Mouse (Mus musculus) liver, embryonic 13.5 days (tissue): Measurements from ENCODE around the gene Large2. TPM values are rescaled to one million over a fixed set of nuclear protein-coding genes. Genes with fewer than 3 reads are reported as not detected.
A peak's percentile ranks its signal among the peaks of the same experiment; 100 is the strongest.

ENCODE experiments used
- ATAC-seq: fragments of 200-750 bp; cut with Nextera tagmentation; 2 replicates; pipeline ENCODE4 v1.8.0; 2017; ENCODE audit warnings: low read depth, mild to moderate bottlenecking, moderate number of reproducible peaks, moderate library complexity
- DNase-seq: peaks from one replicate; pipeline ENCODE4 v3.0.0; 2022
- H3K27ac ChIP-seq: fragments of 300-500 bp; sonication (generic); 2 replicates; pipeline ENCODE4 v1.5.1; 2015; ENCODE audit warnings: moderate library complexity, mild to moderate bottlenecking, inconsistent platforms
- H3K27me3 ChIP-seq: fragments of 300-500 bp; sonication (generic); 2 replicates; pipeline ENCODE4 v1.6.1; 2015; ENCODE audit warnings: mild to moderate bottlenecking, inconsistent platforms
- H3K36me3 ChIP-seq: fragments of 300-500 bp; sonication (generic); 2 replicates; pipeline ENCODE4 v1.6.1; 2015; ENCODE audit warnings: mild to moderate bottlenecking, inconsistent platforms
- H3K4me1 ChIP-seq: fragments of 300-500 bp; sonication (generic); replicated peaks from 2 replicates; pipeline ENCODE4 v1.6.1; 2015; ENCODE audit warnings: inconsistent platforms
- H3K4me2 ChIP-seq: fragments of 300-500 bp; sonication (generic); 2 replicates; pipeline ENCODE4 v1.6.1; 2015; ENCODE audit warnings: inconsistent platforms, mild to moderate bottlenecking, moderate library complexity
- H3K4me3 ChIP-seq: fragments of 300-500 bp; sonication (generic); replicated peaks from 2 replicates; pipeline ENCODE4 v1.5.1; 2015; ENCODE audit warnings: mild to moderate bottlenecking, inconsistent platforms
- H3K9ac ChIP-seq: fragments of 300-500 bp; sonication (generic); 2 replicates; pipeline ENCODE4 v1.6.1; 2015; ENCODE audit warnings: mild to moderate bottlenecking, inconsistent platforms
- H3K9me3 ChIP-seq: fragments of 300-500 bp; sonication (generic); replicated peaks from 2 replicates; pipeline ENCODE4 v1.6.1; 2016; ENCODE audit warnings: inconsistent platforms
- WGBS: fragments of 180-500 bp; shearing (Covaris S2); methylation state at CpG from one replicate; pipeline ENCODE4 v1.1.7; 2015; ENCODE audit not compliant: insufficient replicate concordance; 5-methylcytosine and 5-hydroxymethylcytosine counted together
- polyA plus RNA-seq: library from polyadenylated mRNA; unstranded; fragments of >200 nt; fragmentation: Nextera tagmentation; extraction: Ambion mirVana; gene quantifications from 2 replicates; pipeline ENCODE4 v1.2.1, GENCODE M21; 2015

The Large2 gene
- polyA plus RNA-seq, 1 experiment from 2014 or later = 1.6 TPM

DNA sequence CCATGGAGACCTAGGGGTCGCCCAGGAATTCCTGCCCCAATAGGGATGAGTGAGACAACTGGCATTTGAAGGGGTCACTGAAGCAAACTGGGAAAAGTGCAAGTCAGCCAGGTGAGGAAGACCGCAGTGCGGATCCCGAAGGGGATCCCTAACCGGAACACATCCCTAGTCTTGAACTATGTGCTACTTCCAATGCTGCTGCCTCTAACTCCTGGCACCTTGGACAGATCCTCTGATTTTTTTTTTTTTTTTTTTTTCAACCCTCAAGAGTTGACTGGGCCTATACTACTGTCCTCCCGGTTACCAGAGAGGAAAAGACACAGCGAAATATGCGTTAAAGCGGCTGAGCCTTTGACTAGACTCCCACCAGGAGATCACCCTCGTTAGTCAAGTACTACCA is 15.0 kb upstream of the Large2 start:
- H3K27ac ChIP-seq = no peak overlapping the region

DNA sequence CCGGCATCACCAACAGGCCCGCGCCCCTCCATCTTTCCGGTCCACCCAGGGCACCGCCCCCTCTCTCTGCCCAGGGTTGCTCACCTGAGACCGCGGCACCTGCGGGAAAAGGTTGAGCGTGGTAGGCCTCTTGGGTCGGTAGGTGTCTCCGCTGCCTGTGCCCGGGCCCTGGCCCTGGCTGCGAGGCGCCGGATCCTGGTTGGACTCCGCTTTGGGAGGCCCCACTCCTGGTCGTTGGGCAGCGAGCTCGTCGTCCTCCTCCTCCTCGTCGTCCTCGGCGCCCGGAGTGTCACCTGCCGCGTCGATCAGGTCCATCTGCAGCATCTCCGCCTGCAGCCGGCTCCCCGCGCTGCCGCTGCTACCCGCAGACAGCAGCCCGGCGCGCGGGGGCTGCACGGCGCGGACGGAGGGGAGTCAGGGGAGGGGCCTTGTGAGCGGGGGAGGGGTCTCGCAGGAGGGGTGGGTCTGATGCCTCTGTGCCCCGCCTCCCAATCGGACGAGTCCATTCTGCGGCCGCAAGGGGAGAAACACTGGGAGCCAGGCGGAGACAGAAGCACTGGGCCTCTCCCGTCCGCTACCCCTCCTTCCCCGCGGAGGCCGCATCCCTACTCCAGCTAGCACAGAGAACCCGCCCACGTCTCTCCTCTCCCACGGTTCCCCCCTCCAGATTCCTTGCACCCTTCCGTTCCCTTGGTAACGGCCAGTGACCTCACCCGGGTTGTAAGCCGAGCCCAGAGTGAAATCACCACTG is 14.4 kb upstream of the Large2 start:
- H3K27ac ChIP-seq = no peak overlapping the region
- WGBS = 1% methylated on average over 61 of the region's 62 CpGs
- DNase-seq = peak; percentile 29
- peak overlapping the region; percentile 39; the same call in 1 of the 2 replicates for H3K9ac ChIP-seq
- peak overlapping the region; percentile 63 for H3K4me2 ChIP-seq
- ATAC-seq = peak; percentile 37
- peaks cover 78% of the 10 kb centered on the region for H3K27me3 ChIP-seq
- peaks cover 32% of the 10 kb centered on the region for H3K4me1 ChIP-seq
- no peaks in the 10 kb centered on the region for H3K36me3 ChIP-seq
- peak overlapping the region; percentile 53 for H3K4me3 ChIP-seq
- no peaks in the 10 kb centered on the region for H3K9me3 ChIP-seq

More for the DNA sequence above, 15.0 kb upstream of the Large2 start:
- DNase-seq (no peak), ATAC-seq (no peak)
- Histone ChIP-seq H3K9me3 (no peaks in the 10 kb centered on the region), H3K4me2 (peak overlapping the region; percentile 63), H3K4me3 (peak overlapping the region; percentile 53), H3K4me1 (peaks cover 32% of the 10 kb centered on the region), H3K27me3 (peaks cover 84% of the 10 kb centered on the region), H3K9ac (no peak overlapping the region), H3K36me3 (no peaks in the 10 kb centered on the region)
- WGBS = 11% methylated on average over 10 of the region's 10 CpGs

DNA sequence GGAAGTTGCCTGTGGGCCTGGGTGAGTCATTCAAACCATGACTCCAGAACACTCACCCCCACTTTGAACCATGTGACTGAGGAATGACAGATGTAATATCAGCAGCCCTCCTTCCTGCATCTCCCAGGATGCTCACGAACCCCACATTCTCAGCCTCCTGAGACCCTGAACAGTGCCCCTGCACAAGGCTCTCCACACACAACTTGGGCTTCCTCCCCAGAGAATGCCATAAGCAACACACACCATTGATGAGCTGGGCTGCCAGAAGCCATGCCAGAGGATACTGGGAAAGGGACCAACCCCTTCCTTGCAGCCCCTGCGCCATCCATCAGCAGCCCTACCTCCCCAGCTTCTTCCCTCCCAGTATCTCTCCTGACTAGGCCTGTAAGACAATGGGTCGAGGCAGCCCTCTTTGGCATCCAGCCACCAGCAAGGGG is 13.4 kb upstream of the Large2 start:
- H3K4me2 ChIP-seq = no peak overlapping the region
- peaks cover 68% of the 10 kb centered on the region for H3K27me3 ChIP-seq
- H3K4me1 ChIP-seq = peaks cover 32% of the 10 kb centered on the region
- no peaks in the 10 kb centered on the region for H3K9me3 ChIP-seq
- DNase-seq (no peak), ATAC-seq (no peak)
- H3K27ac ChIP-seq = no peak overlapping the region
- no peak overlapping the region for H3K4me3 ChIP-seq
- H3K36me3 ChIP-seq = no peaks in the 10 kb centered on the region
- 61% methylated on average over 3 of the region's 3 CpGs for WGBS
- H3K9ac ChIP-seq = no peak overlapping the region

DNA sequence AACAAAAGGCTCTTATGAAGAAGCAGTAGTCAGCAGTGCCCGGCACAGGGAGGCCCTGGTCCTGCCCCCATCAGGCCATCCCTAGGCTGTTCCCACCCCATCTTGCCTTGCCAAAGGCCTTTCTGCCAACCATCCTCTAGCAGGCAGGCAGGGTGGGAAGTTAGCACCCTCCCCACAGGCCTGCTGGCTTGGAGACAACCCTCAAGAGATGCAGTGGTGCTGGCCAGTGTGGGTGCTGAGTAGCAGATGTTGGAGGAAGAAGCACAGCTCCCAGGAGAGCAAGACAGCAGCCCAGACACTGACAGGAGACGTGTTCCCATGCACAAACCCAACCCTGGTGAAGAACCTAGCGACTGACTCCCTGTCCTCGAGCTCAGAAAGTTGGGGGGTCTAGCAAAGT is 13.0 kb upstream of the Large2 start:
- Histone ChIP-seq H3K4me2 (no peak overlapping the region), H3K27me3 (peaks cover 64% of the 10 kb centered on the region), H3K9ac (no peak overlapping the region), H3K9me3 (no peaks in the 10 kb centered on the region), H3K27ac (no peak overlapping the region), H3K4me1 (peaks cover 32% of the 10 kb centered on the region), H3K4me3 (no peak overlapping the region), H3K36me3 (no peaks in the 10 kb centered on the region)
- DNase-seq (no peak), ATAC-seq (no peak)
- WGBS = 58% methylated on average over 4 of the region's 4 CpGs

DNA sequence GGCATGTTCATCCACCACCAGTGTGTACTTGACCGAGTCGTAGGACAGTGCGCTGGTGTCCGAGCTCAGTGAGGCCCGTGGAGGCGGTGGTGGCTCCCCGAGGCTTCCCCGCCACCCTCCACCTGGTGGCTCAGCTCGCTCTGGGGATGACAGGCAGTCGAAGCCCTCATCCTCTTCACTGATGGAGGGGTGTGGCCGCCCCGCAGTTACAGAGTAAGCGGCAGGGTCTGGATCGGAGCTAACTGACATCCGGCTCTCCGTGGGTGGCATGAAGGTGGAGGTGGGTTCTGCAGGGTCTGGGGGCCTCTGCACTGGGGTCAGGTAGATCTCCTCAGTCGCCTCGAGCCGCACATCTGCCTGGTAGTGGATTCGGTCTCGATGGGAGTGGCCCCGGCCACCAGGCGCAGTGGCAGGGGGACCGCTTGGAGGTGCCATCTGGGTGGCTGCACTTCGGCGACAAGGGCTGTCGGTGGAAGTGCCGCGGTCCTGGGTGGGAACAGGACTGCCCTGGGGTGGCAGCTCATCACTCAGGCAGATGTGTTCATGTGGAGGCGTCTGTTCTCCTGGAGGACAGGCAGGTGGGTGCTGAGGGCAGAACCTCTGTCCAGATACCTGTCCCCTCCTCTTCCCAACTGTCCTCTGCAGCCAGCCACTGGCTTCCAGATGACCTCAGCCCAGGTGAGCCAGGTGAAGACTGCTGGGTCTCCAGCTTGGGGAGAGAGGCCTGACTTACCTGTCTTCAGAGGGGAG is 12.3 kb upstream of the Large2 start:
- DNase-seq (no peak), ATAC-seq (no peak)
- WGBS = 74% methylated on average over 30 of the region's 30 CpGs
- peaks cover 6% of the 10 kb centered on the region for H3K36me3 ChIP-seq
- H3K27me3 ChIP-seq = peaks cover 57% of the 10 kb centered on the region
- peaks cover 26% of the 10 kb centered on the region for H3K4me1 ChIP-seq
- H3K9me3 ChIP-seq = no peaks in the 10 kb centered on the region
- H3K27ac ChIP-seq = no peak overlapping the region
- no peak overlapping the region for H3K4me2 ChIP-seq
- no peak overlapping the region for H3K9ac ChIP-seq
- H3K4me3 ChIP-seq = no peak overlapping the region

DNA sequence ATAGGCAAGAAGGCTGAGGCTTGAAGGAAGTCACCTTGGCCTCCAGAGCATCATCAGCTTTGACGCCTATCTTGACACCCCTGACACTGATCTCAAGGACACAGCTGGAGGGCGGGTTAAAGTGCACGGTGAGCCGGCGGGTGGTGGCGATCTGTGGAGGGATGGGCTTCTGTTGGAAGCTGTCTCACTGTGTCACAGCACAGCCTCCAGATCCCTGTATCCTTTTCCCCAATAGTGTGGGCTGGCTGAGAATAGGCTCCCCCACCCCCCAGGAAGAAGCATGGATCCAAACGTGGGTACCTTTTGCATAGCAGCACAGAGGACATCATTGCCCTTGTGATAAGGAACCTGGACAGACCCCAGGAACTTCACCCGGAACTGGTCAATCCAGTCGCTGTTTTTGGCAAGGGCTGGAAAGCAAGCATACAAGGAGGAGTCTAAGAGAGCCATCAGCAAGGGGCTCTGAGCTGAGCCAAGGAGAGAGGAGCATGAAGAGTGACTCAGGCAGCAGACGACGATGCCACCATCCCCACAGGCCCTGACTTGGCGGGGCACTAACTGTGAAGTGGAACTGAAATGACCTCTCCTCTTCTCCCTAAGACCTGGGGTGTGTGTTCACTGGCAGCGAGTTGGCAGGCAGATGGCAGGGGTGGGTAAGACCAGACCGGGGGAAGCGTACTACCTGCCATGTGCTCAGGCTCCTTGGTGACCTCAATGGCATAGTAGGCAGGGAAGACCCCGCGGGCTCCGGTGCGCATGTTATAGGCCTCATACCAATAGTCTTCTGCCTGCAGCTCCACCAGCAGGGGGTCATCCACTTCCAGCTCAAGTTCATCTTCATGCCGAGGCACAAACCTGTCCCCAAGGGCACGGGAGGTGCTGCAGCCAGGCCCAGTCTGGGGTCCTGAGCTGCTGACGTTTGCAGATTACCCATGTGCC is 10.7 kb upstream of the Large2 start:
- H3K4me1 ChIP-seq = peaks cover 19% of the 10 kb centered on the region
- no peak overlapping the region for H3K27ac ChIP-seq
- H3K4me3 ChIP-seq = no peak overlapping the region
- H3K27me3 ChIP-seq = peaks cover 41% of the 10 kb centered on the region
- no peak overlapping the region for H3K9ac ChIP-seq
- no peaks in the 10 kb centered on the region for H3K9me3 ChIP-seq
- no peak overlapping the region for H3K4me2 ChIP-seq
- no peak for ATAC-seq
- peaks cover 22% of the 10 kb centered on the region for H3K36me3 ChIP-seq
- no peak for DNase-seq
- WGBS = 64% methylated on average over 22 of the region's 22 CpGs

DNA sequence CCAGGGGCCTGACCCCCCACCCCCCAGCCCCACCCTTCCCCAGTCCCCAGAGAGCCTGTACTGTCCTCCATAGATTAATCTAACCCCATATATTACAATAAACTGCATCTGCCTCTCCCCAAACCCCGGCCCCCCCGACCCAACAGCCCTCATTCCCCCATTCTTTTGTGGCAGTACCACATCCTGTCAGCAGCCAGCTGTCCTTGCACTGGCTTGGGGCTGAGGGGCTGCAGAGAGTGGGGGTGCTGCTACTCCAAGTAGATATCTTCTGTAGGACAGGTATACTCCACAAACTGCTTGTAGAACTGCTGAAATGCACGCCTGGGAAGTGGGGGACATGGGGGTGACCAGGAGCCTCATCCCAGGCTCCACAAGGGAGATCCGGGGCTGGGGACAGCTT is 9.4 kb upstream of the Large2 start:
- Histone ChIP-seq H3K36me3 (peaks cover 35% of the 10 kb centered on the region), H3K4me2 (no peak overlapping the region), H3K27ac (no peak overlapping the region), H3K9me3 (no peaks in the 10 kb centered on the region), H3K9ac (no peak overlapping the region), H3K4me1 (peaks cover 7% of the 10 kb centered on the region), H3K27me3 (peaks cover 28% of the 10 kb centered on the region), H3K4me3 (no peak overlapping the region)
- no peak for DNase-seq
- no peak for ATAC-seq
- 63% methylated on average over 4 of the region's 4 CpGs for WGBS

DNA sequence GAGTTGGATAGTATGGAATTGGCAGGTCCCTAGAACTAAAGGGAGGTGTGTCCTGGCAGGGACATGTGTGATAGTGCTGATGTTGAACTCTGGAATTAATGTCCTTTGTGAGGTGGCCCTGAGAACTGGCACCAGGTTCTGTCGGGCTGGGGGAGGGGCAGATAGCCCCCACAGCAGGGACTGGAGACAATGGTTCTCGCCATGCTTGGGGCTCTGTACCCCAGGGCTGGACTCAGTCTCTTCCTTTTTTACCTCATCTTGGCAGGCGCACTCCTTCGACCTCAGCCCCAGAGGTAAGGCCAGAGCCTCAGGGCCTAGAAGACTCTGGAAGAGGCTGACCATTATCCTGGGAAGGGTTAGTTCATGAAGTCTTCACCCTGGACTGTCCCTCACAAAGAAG is 8.1 kb upstream of the Large2 start:
- H3K27ac ChIP-seq = no peak overlapping the region
- no peak overlapping the region for H3K9ac ChIP-seq
- H3K4me3 ChIP-seq = no peak overlapping the region
- H3K9me3 ChIP-seq = no peaks in the 10 kb centered on the region
- H3K27me3 ChIP-seq = peaks cover 15% of the 10 kb centered on the region
- H3K4me1 ChIP-seq = no peaks in the 10 kb centered on the region; the same call in 1 of the 2 replicates
- 85% methylated on average over 4 of the region's 4 CpGs for WGBS
- ATAC-seq (no peak), DNase-seq (no peak)
- peaks cover 48% of the 10 kb centered on the region for H3K36me3 ChIP-seq
- H3K4me2 ChIP-seq = no peak overlapping the region

DNA sequence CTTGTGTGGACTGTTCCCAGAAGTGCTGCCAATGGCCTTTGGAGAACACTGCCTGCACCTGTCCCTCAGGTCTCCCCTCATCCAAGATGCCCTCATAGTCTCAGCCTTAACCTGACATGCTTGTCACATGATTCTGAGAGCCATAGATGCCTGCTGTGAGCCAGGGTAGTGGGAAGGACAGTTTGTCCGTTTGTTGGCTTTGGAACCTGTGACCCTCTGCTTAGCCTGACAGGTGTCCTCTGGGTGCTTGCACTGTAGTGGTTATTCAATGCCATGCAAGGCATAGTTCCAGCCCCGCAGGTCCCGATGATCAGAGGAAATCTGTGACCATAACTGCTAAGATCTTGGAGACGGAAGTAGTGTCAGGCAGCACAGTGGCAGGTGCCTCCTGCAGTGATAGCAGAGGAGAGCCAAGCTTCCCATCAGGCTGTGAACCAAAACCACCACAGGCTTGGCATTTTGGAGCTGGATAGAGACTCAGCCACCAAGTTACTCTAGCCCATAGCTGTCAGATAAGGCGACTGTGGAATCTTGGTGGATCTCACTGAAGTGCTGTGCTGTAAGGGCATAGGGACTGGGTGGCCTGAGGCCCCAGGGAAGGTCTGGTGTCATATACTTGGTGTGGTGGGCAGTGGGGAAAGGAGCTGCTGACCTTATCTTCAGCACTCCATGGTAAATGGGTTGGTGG is 7.4 kb upstream of the Large2 start, which contains the start of gene 1700029I15Rik:
1700029I15Rik (plus strand) TSS at position 638 of the 688 bp plus-strand sequence.
- H3K9me3 ChIP-seq = no peaks in the 10 kb centered on the region
- DNase-seq = no peak
- peaks cover 55% of the 10 kb centered on the region for H3K36me3 ChIP-seq

DNA sequence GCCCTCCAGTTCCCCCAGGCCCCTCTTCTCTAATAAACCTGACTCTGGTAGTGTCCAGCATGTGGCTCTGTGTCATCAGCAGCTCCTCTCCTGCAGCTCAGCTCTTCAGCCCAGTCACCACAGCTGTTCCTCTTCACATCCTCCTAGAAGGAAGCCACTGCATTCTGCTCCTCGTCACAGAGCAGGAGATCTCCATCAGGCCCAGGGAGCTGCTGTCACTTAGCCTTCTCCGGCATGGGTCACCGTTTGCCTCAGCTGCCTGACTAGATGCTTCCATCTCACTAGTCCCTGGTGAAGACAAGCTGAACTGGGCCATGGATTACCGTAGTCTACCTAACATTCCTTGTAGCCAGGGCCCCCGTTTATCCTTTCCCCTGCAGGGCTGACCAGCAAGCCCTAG is 6.5 kb upstream of the Large2 start:
- Histone ChIP-seq H3K4me3 (no peak overlapping the region), H3K9ac (no peak overlapping the region), H3K4me2 (no peak overlapping the region), H3K36me3 (peaks cover 56% of the 10 kb centered on the region), H3K4me1 (peaks cover 11% of the 10 kb centered on the region), H3K27me3 (no peaks in the 10 kb centered on the region), H3K9me3 (no peaks in the 10 kb centered on the region), H3K27ac (no peak overlapping the region)
- DNase-seq (no peak), ATAC-seq (no peak)
- 77% methylated on average over 5 of the region's 5 CpGs for WGBS

More for the DNA sequence above, 7.4 kb upstream of the Large2 start, which contains the start of gene 1700029I15Rik:
- Histone ChIP-seq H3K9ac (no peak within 1 kb of the TSS), H3K4me3 (no peak within 1 kb of the TSS), H3K4me2 (no peak within 1 kb of the TSS), H3K27me3 (peaks cover 8% of the 10 kb centered on the region), H3K27ac (no peak within 1 kb of the TSS), H3K4me1 (peaks cover 2% of the 10 kb centered on the region)
- no peak for ATAC-seq
- WGBS = 75% methylated on average over 5 of the region's 5 CpGs
